9 mouse cellular contexts compared by ENCODE assay signal in genomic region chr9:73091747-73092146, GRCm38 (mm10). TPM values are rescaled to one million over a fixed set of nuclear protein-coding genes. Genes with fewer than 3 reads are reported as not detected.
A peak's percentile ranks its signal among the peaks of the same experiment; 100 is the strongest.
DNase-seq lines count a peak whose midpoint lies in the region; ATAC-seq lines count a peak whose summit lies in the region.
"Had no signal": no experiment of that assay in that cellular context is flagged by ENCODE, and none has a peak within 500 bp of the region (broad histone marks: within the 10 kb centered on the region; RNA-seq: fewer than 3 reads in every experiment).

No protein-coding gene starts in this region.

- H3K9ac ChIP-seq in forebrain, embryonic 14.5 days (ENCODE audit: low read length) = no peak overlapping the region

- H3K27me3 ChIP-seq in forebrain, embryonic 14.5 days (replicated peaks; ENCODE audit: control insufficient read depth, insufficient read depth, low read length) = no peaks in the 10 kb centered on the region

- no peaks in the 10 kb centered on the region for H3K4me1 ChIP-seq in forebrain, embryonic 14.5 days (ENCODE audit: control insufficient read depth, insufficient read depth, low read length)

- intact Hi-C loops in left cerebral cortex, postnatal 14 days (cut with DNase I) = loop anchor here (1.0 to 10.0 kb wide), 3 partner anchors 47 to 327 kb away; partner anchors contain the start of gene Rab27a

- no peak overlapping the region for H3K4me3 ChIP-seq in forebrain, embryonic 14.5 days (ENCODE audit: low read depth, low read length)

- H3K9me3 ChIP-seq in forebrain, embryonic 14.5 days (replicated peaks; ENCODE audit: control insufficient read depth, low read length) = no peaks in the 10 kb centered on the region

- peak; percentile 58 for DNase-seq in adrenal gland, postnatal 14 days
- DNase-seq in adrenal gland, adult 8-10 months = no peak
- peak; percentile 61 to 72 for DNase-seq in left cerebral cortex, postnatal 14 days (ENCODE audit: low spot score in 2 of 2)
- no peak for DNase-seq in left cerebral cortex, adult 8-10 months (ENCODE audit: low spot score in 2 of 2)
- DNase-seq in R1 (ENCODE audit: low read depth, low spot score) = peak; percentile 80
- DNase-seq in forebrain, embryonic 14.5 days (ENCODE audit: low spot score) = peak; percentile 77
- DNase-seq in lung, postnatal 25 days (ENCODE audit: low spot score) = peak; percentile 75
- no peak for DNase-seq in urinary bladder, postnatal 14 days (ENCODE audit: low spot score)

- no peak overlapping the region for H3K4me2 ChIP-seq in forebrain, embryonic 14.5 days (ENCODE audit: low read length)

- no peak for ATAC-seq in forebrain, embryonic 14.5 days

- no peak overlapping the region for H3K27ac ChIP-seq in forebrain, embryonic 14.5 days (ENCODE audit: low read depth, low read length)

- no peaks in the 10 kb centered on the region for H3K36me3 ChIP-seq in forebrain, embryonic 14.5 days (ENCODE audit: control insufficient read depth, insufficient read depth, low read length)

- WGBS in forebrain, embryonic 14.5 days = 0% methylated on average over 1 of the region's 1 CpGs

RNA-seq across cellular contexts. Expression of gene Khdc3, which starts 9.9 kb away (rescaled TPM):
- total RNA-seq in adrenal gland, postnatal 14 days (2021) = 0.19 and 1.1 TPM in 2 replicates
- 1 to 10 TPM in 2 of 4 experiments, under 1 TPM in 2; 0.51 to 2.6 (median 1.0) TPM for total RNA-seq in adrenal gland, adult 8-10 months (2022)
- 1 to 10 TPM; 1.2 to 1.4 TPM for total RNA-seq in left cerebral cortex, postnatal 14 days (2021)
- 1 to 10 TPM; 1.1 to 2.3 (median 1.5) TPM for total RNA-seq in left cerebral cortex, adult 8-10 months (2022)
- polyA plus RNA-seq in forebrain, embryonic 14.5 days (2014; fragmentation: Nextera tagmentation; extraction: Ambion mirVana) = not detected in 2 replicates

RNA-seq across cellular contexts. Expression of gene Gm20509, which starts 10.5 kb away (rescaled TPM):
- not detected in 2 replicates for total RNA-seq in adrenal gland, postnatal 14 days (2021)
- total RNA-seq in adrenal gland, adult 8-10 months (2022) = under 1 TPM in 3 of 4 experiments, not detected in 1; 0.26 to 0.42 (median 0.35) TPM
- not detected for total RNA-seq in left cerebral cortex, postnatal 14 days (2021)
- total RNA-seq in left cerebral cortex, adult 8-10 months (2022) = under 1 TPM in 2 of 4 experiments, not detected in 2; 0.46 to 1.00 TPM
- not detected in 2 replicates for polyA plus RNA-seq in forebrain, embryonic 14.5 days (2014; fragmentation: Nextera tagmentation; extraction: Ambion mirVana)
- polyA plus RNA-seq: heart, embryonic 16.5 days had no signal

RNA-seq across cellular contexts. Expression of gene Rsl24d1, which starts 21.5 kb away (rescaled TPM):
- total RNA-seq in adrenal gland, postnatal 14 days (2021) = 59.3 and 64.6 TPM in 2 replicates
- total RNA-seq in adrenal gland, adult 8-10 months (2022) = 10 to 100 TPM; 55.1 to 76.7 (median 67.0) TPM
- 10 to 100 TPM; 51.8 to 56.9 TPM for total RNA-seq in left cerebral cortex, postnatal 14 days (2021)
- total RNA-seq in left cerebral cortex, adult 8-10 months (2022) = 10 to 100 TPM; 51.3 to 62.2 (median 53.3) TPM
- 135 and 138 TPM in 2 replicates for polyA plus RNA-seq in forebrain, embryonic 14.5 days (2014; fragmentation: Nextera tagmentation; extraction: Ambion mirVana)

RNA-seq across cellular contexts. Expression of gene Rab27a, which starts 47.1 kb away (rescaled TPM):
- total RNA-seq in adrenal gland, postnatal 14 days (2021) = 27.4 and 28.0 TPM in 2 replicates
- total RNA-seq in adrenal gland, adult 8-10 months (2022) = 10 to 100 TPM; 36.8 to 57.3 (median 48.1) TPM
- total RNA-seq in left cerebral cortex, postnatal 14 days (2021) = 1 to 10 TPM; 5.9 to 8.2 TPM
- 10 to 100 TPM in 1 of 4 experiments, 1 to 10 TPM in 3; 5.9 to 10.8 (median 8.5) TPM for total RNA-seq in left cerebral cortex, adult 8-10 months (2022)
- 0.51 and 0.69 TPM in 2 replicates for polyA plus RNA-seq in forebrain, embryonic 14.5 days (2014; fragmentation: Nextera tagmentation; extraction: Ambion mirVana)

RNA-seq across cellular contexts. Expression of gene Pigb, which starts 51.6 kb away (rescaled TPM):
- total RNA-seq in adrenal gland, postnatal 14 days (2021) = 10.6 and 12.1 TPM in 2 replicates
- 10 to 100 TPM; 15.5 to 26.6 (median 17.7) TPM for total RNA-seq in adrenal gland, adult 8-10 months (2022)
- total RNA-seq in left cerebral cortex, postnatal 14 days (2021) = 10 to 100 TPM; 15.2 to 15.4 TPM
- 10 to 100 TPM; 15.1 to 16.5 (median 15.3) TPM for total RNA-seq in left cerebral cortex, adult 8-10 months (2022)
- polyA plus RNA-seq in forebrain, embryonic 14.5 days (2014; fragmentation: Nextera tagmentation; extraction: Ambion mirVana) = 11.1 and 12.7 TPM in 2 replicates

Comparison
In these comparisons a context has a peak if more than half of its experiments do, and no peak if none do; other contexts are left out.
1. DNase-seq: peak in adrenal gland, postnatal 14 days (single experiment), left cerebral cortex, postnatal 14 days (2 of 2), R1 (single experiment), forebrain, embryonic 14.5 days (single experiment) and lung, postnatal 25 days (single experiment); none in adrenal gland, adult 8-10 months (single experiment), left cerebral cortex, adult 8-10 months (0 of 2) and urinary bladder, postnatal 14 days (single experiment).